Mouse (Mus musculus) stomach, postnatal 0 days (tissue): ENCODE measurements around the gene Cadps.

Source experiments
- CTCF ChIP-seq: IDR thresholded peaks from 2 replicates; pipeline ENCODE4 v1.5.1; 2016; ENCODE audit warnings: antibody characterized with exemption, low read depth, mild to moderate bottlenecking, moderate library complexity
- EP300 ChIP-seq: optimal IDR thresholded peaks from 2 replicates; pipeline ENCODE3; 2016; ENCODE audit warnings: antibody characterized with exemption

DNA sequence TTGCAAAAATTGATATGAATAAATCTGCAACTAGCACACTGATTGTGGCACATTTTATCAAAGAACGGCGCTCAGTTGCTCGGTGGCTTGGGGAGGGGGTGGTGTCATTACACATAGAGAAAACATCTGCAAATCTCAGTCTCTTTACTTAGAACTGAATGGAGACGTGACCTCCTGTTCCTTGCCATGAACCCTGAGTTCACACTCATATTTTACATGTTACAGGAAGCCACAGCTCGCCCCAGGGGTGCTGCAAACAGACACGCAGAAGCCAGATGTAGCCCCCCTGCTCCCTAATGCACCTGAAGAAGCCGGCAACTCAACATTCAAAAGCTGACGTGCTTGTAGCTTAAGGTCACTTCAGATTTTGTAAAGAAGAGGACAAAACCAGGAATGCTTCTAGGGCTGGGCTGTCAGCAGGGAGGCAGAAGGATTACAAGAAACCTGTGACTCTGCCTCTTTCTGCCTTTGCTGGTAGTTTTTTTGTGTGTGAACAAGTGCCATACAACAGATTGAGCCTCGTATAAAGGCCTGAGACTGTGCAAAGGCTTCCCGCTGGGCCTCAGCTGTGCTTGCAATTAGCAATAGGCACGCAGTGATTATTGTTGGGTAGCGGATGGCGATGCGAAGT is 434.0 kb downstream of the Cadps start:
- TF ChIP-seq CTCF (no peak), EP300 (no peak)
